Mouse (Mus musculus): ENCODE results near the gene Nek3. TPM values are rescaled to one million over a fixed set of nuclear protein-coding genes. Genes with fewer than 3 reads are reported as not detected.

Gene Nek3
- polyA plus RNA-seq, 1 experiment from 2014 or later = 5.5 TPM

DNA sequence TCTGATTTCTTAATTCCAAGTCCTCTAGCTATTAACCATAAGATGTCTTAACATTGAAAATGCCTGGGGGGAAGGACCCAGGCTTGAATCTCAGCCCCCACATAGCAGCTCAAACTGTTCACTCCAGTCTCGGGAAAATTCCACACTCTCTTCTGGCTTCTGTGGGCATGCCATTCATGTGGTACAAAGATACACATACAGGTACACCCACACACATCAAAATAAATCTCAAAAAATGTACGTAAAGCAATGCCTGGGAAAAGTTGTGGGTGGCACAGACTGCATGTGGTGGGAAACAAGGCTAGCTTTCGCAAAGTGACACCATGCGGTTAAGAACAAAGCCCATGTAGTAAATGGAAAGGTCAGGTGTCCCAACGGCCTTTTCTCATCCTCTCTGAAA is 2.9 kb upstream of the Nek3 start:
- 90% methylated on average over 5 of the region's 5 CpGs for WGBS
- Histone ChIP-seq H3K27ac (no peak overlapping the region), H3K9me3 (replicated peaks) (no peaks in the 10 kb centered on the region), H3K4me2 (no peak overlapping the region), H3K9ac (no peak overlapping the region), H3K4me3 (replicated peaks) (no peak overlapping the region), H3K36me3 (peaks cover 44% of the 10 kb centered on the region), H3K27me3 (no peaks in the 10 kb centered on the region), H3K4me1 (peaks cover 10% of the 10 kb centered on the region)
- ATAC-seq (replicated peaks; ENCODE audit: low FRiP score) = no peak

DNA sequence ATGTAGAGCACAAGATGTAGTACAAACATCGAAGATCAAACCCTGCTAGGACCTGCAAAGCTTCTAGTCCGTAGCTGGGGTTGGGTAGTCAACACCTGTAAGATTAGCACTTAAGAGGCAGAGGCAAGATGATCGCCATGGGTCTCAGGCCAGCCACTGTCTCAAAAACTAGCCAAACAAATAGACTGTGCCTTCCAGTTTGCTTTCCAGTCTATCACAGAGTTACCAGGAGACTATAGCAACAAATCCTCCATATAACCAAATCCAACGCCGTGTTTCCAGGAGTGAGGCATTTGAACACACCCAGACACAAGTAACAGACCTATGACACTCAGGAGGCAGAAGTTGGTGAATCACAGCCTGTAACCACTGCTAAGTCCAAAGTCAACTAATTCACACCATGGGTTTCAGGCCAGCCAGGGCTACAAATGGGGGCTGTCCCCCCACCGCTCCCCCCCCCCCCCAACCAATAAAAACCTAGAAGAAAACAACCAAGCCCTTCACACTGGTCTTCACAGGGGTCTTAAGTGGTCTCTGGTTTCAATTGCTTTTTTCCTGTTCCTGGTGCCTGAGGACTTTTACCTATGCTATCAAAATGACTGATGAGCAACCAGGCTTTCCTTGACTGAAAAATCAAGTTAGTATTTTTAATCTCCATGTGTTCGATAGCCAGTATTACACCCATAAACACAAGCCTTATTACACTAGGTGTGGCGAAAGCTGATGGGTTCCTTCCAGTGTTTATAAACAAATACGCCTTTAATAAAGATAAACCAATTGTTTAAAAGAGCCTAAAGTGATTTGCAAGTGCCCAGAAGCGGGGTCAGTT is 770 bp downstream of the Nek3 start:
- H3K27ac ChIP-seq = peak overlapping the region; percentile 79
- H3K4me1 ChIP-seq = peaks cover 10% of the 10 kb centered on the region
- no peaks in the 10 kb centered on the region for H3K27me3 ChIP-seq
- no peaks in the 10 kb centered on the region for H3K9me3 ChIP-seq (replicated peaks)
- peak overlapping the region; percentile 51 for H3K9ac ChIP-seq
- ATAC-seq (replicated peaks; ENCODE audit: low FRiP score) = peak; percentile 1; the same call in 1 of the 2 replicates
- peaks cover 23% of the 10 kb centered on the region for H3K36me3 ChIP-seq
- H3K4me2 ChIP-seq = peak overlapping the region; percentile 61
- 40% methylated on average over 10 of the region's 10 CpGs for WGBS
- peak overlapping the region; percentile 64 for H3K4me3 ChIP-seq (replicated peaks)

DNA sequence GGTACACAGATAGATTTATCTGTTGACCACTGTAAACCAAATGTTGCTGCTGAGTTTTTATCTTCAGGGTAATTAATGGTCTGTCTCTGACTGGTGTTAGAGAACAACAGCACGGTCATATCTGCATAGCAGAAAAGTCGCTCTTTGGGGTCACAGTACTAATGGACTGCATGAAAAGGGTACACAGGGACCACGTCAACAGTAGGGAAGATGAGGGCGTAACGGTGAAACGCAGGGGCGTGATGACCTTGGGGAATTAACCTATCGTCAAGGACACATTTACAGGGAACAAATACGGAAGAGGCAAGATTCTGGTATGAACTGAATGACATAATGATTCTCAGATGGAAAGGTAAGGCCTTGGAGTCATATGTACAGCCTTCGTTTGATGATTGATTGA is 1.8 kb downstream of the Nek3 start:
- Histone ChIP-seq H3K9ac (no peak overlapping the region), H3K9me3 (replicated peaks) (no peaks in the 10 kb centered on the region), H3K4me1 (peaks cover 10% of the 10 kb centered on the region), H3K36me3 (peaks cover 23% of the 10 kb centered on the region), H3K27me3 (no peaks in the 10 kb centered on the region), H3K4me2 (no peak overlapping the region), H3K4me3 (replicated peaks) (no peak overlapping the region), H3K27ac (no peak overlapping the region)
- no peak for ATAC-seq (replicated peaks; ENCODE audit: low FRiP score)
- 73% methylated on average over 10 of the region's 10 CpGs for WGBS

DNA sequence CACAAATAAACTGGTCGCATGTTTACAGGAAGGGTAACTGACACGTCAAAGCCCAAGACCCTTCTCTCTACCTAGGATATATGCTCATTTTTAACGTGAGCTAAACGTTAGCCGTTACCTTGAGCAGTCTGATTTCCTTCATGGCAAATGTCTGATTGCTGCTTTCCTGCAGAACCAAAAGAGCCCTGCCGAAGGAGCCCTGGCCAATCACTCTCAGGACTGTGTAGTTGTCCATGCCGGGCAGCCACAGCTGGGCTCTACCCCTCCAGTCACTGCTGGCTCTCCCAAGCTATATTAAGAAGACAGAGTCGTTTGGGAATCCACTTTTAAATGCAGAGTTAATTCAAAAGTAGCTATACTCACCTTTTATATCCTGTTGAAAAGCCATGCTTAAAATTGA is 4.0 kb downstream of the Nek3 start:
- WGBS = 80% methylated on average over 8 of the region's 8 CpGs
- Histone ChIP-seq H3K36me3 (peaks cover 15% of the 10 kb centered on the region; the same call in 1 of the 2 replicates), H3K27me3 (no peaks in the 10 kb centered on the region), H3K9me3 (replicated peaks) (no peaks in the 10 kb centered on the region), H3K4me1 (peaks cover 10% of the 10 kb centered on the region), H3K4me2 (no peak overlapping the region), H3K4me3 (replicated peaks) (no peak overlapping the region), H3K9ac (no peak overlapping the region), H3K27ac (no peak overlapping the region)
- ATAC-seq (replicated peaks; ENCODE audit: low FRiP score) = no peak

DNA sequence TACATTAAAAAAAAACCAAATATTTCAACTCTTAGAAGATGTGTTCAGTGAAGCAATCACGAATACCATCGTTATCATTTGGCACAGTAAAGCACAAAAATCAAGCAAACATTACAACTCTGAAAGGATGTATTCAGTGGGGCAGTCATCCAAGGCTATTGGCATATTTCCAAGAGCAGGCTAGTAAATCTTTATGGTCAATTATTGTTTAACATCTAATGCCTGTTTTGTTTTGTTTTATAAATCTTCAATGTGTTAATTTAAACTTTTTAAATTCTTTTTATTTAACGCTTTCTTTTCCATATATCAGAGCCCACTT is 15.9 kb downstream of the Nek3 start:
- Histone ChIP-seq H3K9me3 (replicated peaks) (no peaks in the 10 kb centered on the region), H3K4me3 (replicated peaks) (no peak overlapping the region), H3K27me3 (no peaks in the 10 kb centered on the region), H3K36me3 (peaks cover 4% of the 10 kb centered on the region; the same call in 1 of the 2 replicates), H3K27ac (no peak overlapping the region), H3K4me2 (no peak overlapping the region), H3K9ac (no peak overlapping the region), H3K4me1 (peaks cover 6% of the 10 kb centered on the region; the same call in 1 of the 2 replicates)
- 56% methylated on average over 3 of the region's 3 CpGs for WGBS
- ATAC-seq (replicated peaks; ENCODE audit: low FRiP score) = no peak

DNA sequence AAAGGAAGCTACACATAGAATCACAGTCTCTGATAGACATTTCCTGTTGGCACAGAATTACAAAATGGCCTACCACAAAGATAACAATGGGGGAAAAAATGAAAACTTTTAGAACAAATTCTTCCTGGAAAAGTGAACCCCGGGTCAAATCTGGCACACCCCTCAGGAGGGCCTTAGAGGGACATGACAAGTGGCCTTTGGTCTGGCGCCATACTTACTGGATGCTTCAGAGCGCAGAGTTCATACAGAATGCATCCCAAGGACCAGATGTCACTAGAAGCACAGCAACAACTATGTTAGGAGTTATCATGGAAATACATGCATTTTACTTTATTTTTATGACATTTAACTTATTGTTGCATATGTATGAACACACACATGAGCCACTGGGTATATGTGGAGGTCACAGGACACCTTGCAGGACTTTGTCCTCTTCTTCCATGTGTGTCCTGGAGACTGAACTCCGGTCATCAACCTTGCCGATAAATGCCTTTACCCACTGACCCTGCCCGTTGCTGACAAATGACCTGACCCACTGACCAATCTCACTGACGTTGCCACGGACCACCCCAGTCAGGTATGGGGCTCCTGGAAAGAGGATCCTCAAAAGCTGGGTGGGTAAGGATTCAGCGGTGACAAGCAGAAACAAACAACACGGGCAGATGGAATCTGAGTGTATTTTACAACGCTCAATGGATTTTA is 16.4 kb downstream of the Nek3 start:
- WGBS = 80% methylated on average over 11 of the region's 11 CpGs
- no peak for ATAC-seq (replicated peaks; ENCODE audit: low FRiP score)
- peaks cover 6% of the 10 kb centered on the region; the same call in 1 of the 2 replicates for H3K4me1 ChIP-seq
- no peak overlapping the region for H3K4me2 ChIP-seq
- H3K9ac ChIP-seq = no peak overlapping the region
- peak overlapping the region; percentile 48 for H3K27ac ChIP-seq
- no peaks in the 10 kb centered on the region for H3K9me3 ChIP-seq (replicated peaks)
- no peaks in the 10 kb centered on the region for H3K36me3 ChIP-seq
- no peak overlapping the region for H3K4me3 ChIP-seq (replicated peaks)
- H3K27me3 ChIP-seq = no peaks in the 10 kb centered on the region

DNA sequence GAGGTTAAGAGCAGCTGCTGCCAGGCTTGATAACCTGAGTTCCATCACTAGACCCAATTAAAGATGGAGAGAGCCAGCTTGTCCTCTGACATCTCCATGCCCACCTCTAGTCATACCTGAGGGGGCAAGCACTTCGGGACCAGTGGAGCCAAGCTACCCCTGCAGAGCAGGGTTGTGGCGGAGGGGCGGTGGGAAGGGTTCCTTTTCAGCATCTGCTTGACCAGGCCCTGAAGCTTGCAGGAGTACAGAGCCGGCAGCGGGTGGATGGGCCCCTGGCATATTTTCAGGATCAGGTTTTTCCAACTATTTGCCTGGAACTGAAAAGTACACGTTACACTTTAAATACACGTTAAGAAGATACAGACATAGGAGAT is 17.9 kb downstream of the Nek3 start:
- 92% methylated on average over 7 of the region's 7 CpGs for WGBS
- no peak overlapping the region for H3K4me3 ChIP-seq (replicated peaks)
- no peaks in the 10 kb centered on the region for H3K36me3 ChIP-seq
- no peak overlapping the region for H3K9ac ChIP-seq
- H3K4me1 ChIP-seq = peaks cover 6% of the 10 kb centered on the region; the same call in 1 of the 2 replicates
- no peaks in the 10 kb centered on the region for H3K27me3 ChIP-seq
- H3K27ac ChIP-seq = no peak overlapping the region
- no peak overlapping the region for H3K4me2 ChIP-seq
- H3K9me3 ChIP-seq (replicated peaks) = no peaks in the 10 kb centered on the region
- ATAC-seq (replicated peaks; ENCODE audit: low FRiP score) = 0 out of 2 replicates have a peak, but pooled peaks have one; percentile 36

DNA sequence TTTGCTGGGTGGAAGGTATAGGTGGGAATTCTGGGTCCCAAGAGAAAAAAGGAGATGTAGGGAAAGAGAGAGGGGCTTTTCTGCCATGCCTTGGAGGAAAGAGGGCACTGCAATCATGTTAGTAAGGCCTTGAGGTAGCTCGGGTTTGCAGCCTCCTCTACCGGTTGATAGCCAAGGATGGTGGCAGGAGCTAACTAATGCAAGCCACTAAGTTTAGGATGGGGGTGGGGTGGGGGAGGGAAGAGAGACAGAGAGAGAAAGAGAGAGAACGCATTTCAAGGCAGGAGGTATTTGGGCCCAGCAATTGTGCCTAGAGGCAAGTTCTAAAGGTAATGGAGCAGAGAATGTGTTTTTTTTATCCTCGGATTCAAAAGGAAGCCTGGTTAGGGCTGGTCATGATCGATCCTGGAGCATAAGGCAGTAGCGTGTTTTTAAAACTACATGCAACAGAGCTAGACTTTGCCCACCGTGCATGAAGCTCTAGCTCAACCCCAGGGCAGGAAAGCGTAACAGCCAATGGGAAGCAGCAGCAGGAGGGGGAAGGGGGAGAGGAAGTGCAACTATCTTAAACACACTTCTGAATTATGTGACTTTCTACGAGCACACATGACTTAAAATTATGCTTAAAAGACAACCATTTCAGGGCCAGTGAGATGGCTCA is 18.4 kb downstream of the Nek3 start:
- 70% methylated on average over 9 of the region's 9 CpGs for WGBS
- no peak overlapping the region for H3K4me2 ChIP-seq
- no peaks in the 10 kb centered on the region for H3K36me3 ChIP-seq
- no peak for ATAC-seq (replicated peaks; ENCODE audit: low FRiP score)
- no peak overlapping the region for H3K27ac ChIP-seq
- H3K9ac ChIP-seq = no peak overlapping the region
- no peaks in the 10 kb centered on the region for H3K9me3 ChIP-seq (replicated peaks)
- no peaks in the 10 kb centered on the region for H3K27me3 ChIP-seq
- no peak overlapping the region for H3K4me3 ChIP-seq (replicated peaks)
- H3K4me1 ChIP-seq = peaks cover 6% of the 10 kb centered on the region; the same call in 1 of the 2 replicates

DNA sequence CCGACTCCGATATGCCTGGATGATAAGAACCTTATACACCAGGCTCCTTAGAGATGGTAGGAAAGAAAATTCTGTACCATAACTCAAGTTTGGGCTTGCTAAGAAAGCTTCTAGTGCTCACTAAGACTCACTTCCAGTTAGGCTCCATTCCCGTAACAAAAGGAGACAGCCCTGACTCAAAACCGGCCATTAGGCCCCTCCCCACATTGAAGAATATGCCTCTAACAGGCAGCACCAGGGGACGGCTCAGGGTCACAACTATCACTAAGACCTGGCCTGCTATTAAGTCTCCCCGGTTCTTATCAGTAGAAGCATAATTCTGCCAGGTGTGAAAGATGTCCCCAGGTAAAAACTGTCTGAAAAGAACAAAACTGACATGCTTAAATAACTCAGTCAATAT is 20.4 kb downstream of the Nek3 start:
- Histone ChIP-seq H3K9me3 (replicated peaks) (no peaks in the 10 kb centered on the region), H3K27me3 (no peaks in the 10 kb centered on the region), H3K27ac (no peak overlapping the region), H3K4me3 (replicated peaks) (no peak overlapping the region), H3K4me2 (no peak overlapping the region), H3K36me3 (peaks cover 9% of the 10 kb centered on the region; the same call in 1 of the 2 replicates), H3K4me1 (peaks cover 6% of the 10 kb centered on the region; the same call in 1 of the 2 replicates), H3K9ac (no peak overlapping the region)
- no peak for ATAC-seq (replicated peaks; ENCODE audit: low FRiP score)
- WGBS = 79% methylated on average over 6 of the region's 6 CpGs

DNA sequence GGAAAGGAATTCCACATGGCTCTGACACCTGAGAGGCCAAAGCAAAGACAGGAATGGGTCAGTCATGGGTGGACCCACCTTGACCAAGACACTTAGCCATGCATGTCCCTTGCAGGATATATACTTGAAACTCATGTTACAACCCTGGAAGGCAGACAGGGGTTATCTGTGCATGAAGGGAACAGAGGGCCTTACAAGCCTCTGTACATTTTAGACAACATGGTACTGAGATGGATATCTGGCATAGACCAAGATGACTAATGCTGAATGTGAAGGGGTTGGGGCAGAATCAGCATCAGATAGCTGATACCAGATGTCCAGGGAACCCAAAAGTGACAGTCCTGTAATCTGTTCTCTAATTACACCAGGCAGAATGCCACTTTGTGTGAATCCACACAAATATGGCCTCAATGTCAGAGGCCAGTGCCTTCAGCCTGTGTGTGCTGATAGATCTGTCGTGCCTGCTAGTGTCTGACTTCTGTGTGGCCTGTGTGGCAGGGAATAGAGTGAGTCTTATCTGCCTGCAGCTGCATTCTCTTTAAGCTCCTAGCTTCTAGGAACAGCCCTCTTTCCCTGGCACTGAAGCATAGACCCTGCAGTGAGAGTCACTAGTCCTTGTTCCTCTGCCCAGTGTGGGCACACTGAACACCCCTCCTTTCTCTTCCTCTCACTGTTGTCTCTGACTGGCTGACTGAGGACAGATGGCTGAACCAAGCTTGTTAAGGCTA is 22.3 kb downstream of the Nek3 start:
- 0 out of 2 replicates have a peak, but pooled peaks cover 3% of the 10 kb centered on the region for H3K4me1 ChIP-seq
- no peak overlapping the region for H3K27ac ChIP-seq
- H3K27me3 ChIP-seq = no peaks in the 10 kb centered on the region
- H3K4me2 ChIP-seq = no peak overlapping the region
- no peaks in the 10 kb centered on the region for H3K9me3 ChIP-seq (replicated peaks)
- H3K9ac ChIP-seq = no peak overlapping the region
- WGBS = 79% methylated on average over 1 of the region's 1 CpGs
- no peak overlapping the region for H3K4me3 ChIP-seq (replicated peaks)
- ATAC-seq (replicated peaks; ENCODE audit: low FRiP score) = no peak
- H3K36me3 ChIP-seq = peaks cover 9% of the 10 kb centered on the region; the same call in 1 of the 2 replicates

DNA sequence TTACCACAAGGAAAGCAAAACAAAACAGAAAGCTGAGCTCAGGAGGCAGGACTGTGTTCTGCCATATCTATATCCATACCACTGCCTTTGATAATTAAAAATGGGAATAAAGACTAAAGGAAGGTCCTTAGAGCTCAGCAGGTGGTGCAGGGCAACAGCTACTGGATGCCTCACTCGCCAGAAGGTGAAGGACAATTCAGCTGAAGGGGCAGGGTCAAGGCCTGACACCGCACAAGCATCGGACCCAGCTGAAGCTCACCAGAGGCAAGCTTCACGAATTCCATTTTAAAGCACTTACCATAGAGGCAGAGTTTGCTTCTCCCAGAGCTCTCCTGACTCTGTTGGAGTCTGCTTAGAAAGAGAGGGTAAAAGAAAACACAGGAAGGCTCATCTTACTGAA is 23.6 kb downstream of the Nek3 start:
- Histone ChIP-seq H3K4me3 (replicated peaks) (no peak overlapping the region), H3K9me3 (replicated peaks) (no peaks in the 10 kb centered on the region), H3K36me3 (peaks cover 9% of the 10 kb centered on the region; the same call in 1 of the 2 replicates), H3K27me3 (no peaks in the 10 kb centered on the region), H3K4me2 (no peak overlapping the region), H3K27ac (no peak overlapping the region), H3K9ac (no peak overlapping the region), H3K4me1 (no peaks in the 10 kb centered on the region)
- ATAC-seq (replicated peaks; ENCODE audit: low FRiP score) = no peak
- WGBS = 75% methylated on average over 4 of the region's 4 CpGs

Data from kidney, embryonic 15.5 days (tissue).